Mouse (Mus musculus) gastrocnemius, adult 18-20 months (tissue): ENCODE measurements around the gene Elf5. TPM values are rescaled to one million over a fixed set of nuclear protein-coding genes. Genes with fewer than 3 reads are reported as not detected.

Experiments
- DNase-seq: peaks from one replicate; pipeline ENCODE4 v3.0.0; 2021; ENCODE audit warnings: low spot score
- total RNA-seq, 2 experiments: library from RNA; stranded (reverse); gene quantifications; 2 replicates each; pipeline ENCODE4 v1.2.3; 2021

Gene Elf5
- total RNA-seq, 2 experiments from 2014 or later, result 0.11 to 0.28 TPM

DNA sequence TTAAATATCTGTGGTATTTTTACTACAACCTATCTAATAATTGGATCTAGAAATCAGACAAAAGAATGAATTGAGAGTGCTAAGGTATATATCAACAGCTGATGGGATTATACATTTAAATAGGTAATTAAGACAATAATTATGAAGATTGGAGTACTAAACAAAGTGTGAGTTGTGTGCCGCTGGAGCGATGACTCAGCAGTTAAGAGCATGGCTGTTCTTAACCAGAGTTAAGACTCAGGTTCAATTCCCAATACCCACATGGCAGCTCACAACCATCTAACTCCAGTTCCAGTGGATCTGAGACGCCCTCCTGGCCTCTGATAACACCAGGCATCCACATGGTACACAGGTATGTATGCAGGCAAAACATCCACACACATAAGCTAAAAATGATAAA is 61.9 kb downstream of the Elf5 start:
- DNase-seq, result no peak

DNA sequence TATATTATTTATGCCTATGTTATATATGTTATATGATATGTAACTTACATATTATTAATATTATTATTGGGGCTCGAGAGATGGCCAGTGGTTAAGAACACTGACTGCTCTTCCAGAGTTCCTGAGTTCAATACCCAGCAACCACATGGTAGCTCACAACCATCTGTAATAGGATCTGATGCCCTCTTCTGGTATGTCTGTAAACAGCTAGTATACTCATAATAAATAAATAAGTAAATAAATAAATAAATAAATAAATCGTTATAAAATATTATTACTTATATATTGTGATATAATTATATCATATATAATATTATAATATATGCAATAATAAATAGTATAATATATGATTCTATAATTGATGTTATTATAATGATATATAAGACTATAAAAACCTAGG is 64.7 kb downstream of the Elf5 start:
- no peak for DNase-seq

DNA sequence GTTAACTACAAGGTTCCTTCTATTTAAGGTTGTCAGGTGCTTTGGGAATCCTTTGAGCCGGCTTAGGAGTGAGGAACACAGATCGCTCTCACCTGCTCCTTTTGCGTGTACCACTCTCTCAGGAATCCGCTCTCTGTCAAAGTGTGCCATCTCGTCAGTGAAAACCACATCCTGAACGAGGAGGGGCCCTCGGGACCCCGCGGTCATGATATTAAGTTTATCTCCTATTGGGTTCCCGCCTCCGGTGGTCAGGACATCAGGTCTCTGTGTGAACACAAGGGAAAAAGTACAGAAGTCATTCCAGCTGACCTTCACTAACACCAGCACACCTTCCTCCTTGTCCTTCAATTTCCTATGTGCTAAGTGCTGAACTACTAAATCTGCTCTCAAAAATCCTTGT is 65.2 kb downstream of the Elf5 start:
- DNase-seq, result no peak

- DNase-seq, result no peak
Observed at GRCm38 (mm10) chr2:103477456-103477855, 66.0 kb downstream of the Elf5 start.

DNA sequence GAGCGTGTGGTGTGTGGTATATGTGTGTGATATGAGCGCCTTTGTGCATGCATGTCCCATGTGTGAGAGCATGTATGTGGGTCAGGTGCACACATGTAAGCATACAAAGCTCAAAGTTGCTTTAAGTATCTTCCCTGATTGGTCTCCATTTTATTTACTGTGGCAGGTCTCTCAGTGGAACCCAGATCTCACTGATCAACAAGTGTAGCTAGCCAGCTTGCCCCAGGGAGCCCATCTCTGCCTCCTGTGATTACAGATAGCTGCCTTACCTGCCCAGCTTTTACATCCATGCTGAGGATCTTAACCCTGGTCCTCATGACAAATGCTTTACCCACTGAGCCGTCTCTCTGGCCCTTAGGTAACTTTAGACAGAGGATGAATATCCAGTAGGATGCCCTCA is 66.8 kb downstream of the Elf5 start:
- no peak for DNase-seq

DNA sequence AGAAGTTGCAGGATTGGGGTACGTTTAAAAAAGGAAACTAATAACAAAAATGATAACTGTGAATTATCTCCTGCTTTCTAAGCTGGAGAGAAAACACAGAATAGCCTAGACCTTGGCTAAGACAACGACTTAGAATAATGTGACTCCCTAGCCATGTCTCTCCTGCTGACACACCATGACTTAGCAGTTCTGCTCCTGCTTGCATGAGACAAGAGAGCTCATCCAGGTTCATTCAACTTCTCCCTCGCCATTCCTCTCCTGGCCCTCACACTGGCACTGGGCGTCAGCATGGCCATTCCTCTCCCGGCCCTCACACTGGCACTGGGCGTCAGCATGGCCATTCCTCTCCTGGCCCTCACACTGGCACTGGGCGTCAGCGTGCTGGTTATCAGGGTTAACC is 68.8 kb downstream of the Elf5 start:
- peak; percentile 23 for DNase-seq

- DNase-seq, result no peak
Observed at GRCm38 (mm10) chr2:103480871-103481270, 69.4 kb downstream of the Elf5 start.

DNA sequence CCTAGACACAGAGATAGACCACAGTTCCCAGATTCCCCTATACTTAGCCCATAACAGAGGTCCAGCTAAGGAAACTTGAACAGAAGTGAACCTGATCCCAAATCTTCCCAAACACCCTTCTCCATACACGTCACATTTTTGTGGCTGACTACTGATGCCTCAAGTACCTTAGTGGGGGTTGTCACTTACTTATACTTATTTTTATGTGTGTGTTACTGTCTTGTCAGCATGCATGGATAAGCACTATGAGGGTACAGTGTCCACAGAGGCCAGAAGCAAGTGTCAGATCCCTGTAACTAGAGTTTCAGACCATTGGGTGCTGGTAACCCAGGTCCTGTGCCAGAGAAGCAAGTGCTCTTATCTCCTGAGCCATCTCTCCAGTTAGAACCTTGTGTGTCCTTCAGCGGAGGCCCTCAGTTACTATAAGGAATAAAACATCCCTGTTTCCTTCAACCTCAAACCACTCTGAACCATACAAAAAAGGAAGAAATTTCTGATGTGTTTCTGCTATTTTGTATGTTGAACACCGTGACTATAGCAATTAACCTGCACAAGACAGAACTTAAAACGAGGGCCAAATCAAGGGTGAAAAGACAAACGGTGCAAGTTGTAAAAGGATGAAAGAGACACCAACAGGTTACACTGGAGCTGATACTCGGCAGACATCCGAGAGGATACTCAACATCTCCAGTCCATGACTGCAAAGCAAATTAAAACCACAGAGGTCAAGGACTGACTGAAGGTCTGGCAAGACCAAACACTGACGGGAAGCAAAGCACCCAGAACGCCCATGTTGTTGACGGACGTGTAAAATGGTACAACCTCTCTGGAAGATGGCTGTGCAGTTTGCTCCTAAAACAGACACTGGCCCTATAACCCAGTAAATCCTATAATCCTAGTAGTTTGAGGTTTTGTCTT is 70.1 kb downstream of the Elf5 start:
- no peak for DNase-seq

DNA sequence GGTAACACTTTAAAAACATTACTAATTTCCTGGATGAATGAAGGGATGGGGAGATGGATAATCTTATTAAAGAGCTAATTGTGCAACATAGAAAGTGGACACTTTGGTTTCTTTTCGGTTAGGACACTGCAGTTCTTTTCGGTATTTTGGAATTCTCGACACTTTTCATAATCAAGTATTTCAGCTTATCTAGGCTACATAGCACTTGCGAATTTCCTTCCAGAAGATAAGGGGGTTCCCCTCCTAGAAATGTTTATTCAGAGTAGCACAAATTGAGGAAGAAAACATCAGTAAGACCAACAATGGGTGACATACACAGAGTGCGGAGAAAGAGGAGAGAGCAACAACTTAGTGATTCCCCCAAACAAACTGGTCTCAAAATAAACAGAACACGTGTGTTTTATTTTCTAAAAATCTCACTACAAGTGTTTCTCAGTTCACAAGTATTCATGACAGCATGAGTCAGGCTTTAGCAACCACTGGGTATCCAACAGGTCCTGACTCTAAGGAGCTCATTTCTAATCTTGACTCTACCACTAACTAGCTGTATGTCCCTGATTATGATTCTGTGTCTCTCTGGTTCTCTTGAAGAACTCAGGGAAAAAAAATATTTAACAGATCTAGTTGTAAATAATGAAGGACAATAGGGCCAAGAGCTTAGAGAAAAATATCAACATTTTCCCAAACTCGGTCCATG is 71.9 kb downstream of the Elf5 start:
- no peak for DNase-seq

- no peak for DNase-seq
Observed at GRCm38 (mm10) chr2:103483986-103484520, 72.6 kb downstream of the Elf5 start.

DNA sequence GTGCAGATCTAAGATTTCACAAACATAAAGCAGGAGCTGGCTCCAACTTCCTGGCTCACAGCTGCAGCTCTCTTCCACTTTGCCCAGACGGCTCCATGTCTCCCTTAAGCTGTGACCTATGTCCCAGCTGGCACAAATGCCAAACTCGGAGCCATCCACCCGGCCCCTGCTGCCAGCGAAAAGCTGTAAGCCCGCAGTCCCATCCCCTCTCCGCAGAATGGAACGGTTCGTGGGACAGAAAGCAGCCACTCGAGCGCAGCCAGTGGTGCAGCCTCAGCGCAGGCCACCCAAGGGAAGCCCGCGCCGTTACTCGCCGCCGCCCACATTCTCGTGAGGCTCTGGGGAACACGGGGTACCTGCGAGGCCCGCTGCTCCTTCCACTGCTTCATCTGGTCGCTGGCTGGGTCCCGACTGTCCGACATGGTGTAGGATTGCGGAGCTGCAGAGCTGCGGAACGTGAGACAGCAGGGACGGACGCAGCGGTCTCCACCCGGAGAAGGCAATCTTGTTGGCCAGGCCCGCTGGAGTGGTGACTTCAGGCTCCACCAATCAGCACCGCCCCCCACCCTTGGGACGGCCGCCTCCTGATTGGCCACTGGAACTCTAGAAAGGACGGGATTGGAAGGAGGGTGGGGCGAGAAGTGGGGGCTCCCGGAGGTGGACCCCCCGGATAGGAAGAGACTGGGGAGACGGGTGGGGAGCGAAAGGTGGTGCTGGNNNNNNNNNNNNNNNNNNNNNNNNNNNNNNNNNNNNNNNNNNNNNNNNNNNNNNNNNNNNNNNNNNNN is 73.3 kb downstream of the Elf5 start, which contains the start of gene Cat:
Gene Cat (minus strand): TSS at position 544 of the 785 bp plus-strand sequence.
- DNase-seq, result peak; percentile 98

GRCm38 (mm10) chr2:103492526-103492925 is 81.0 kb downstream of the Elf5 start:
- no peak for DNase-seq

- DNase-seq, result no peak
Observed at GRCm38 (mm10) chr2:103493827-103494226, 82.3 kb downstream of the Elf5 start.

- no peak for DNase-seq
Observed at GRCm38 (mm10) chr2:103495633-103496418, 84.3 kb downstream of the Elf5 start.

Other genes with a start within 250 kb of the Elf5 start
- under 1 TPM in 1 of 2 experiments, not detected in 1; 0.23 TPM for gene Ehf, start 108.4 kb upstream of the Elf5 start, total RNA-seq
- gene Cat, start 73.5 kb downstream of the Elf5 start, total RNA-seq, result 100 to 1,000 TPM; 114 to 125 TPM
- gene Abtb2, start 154.6 kb downstream of the Elf5 start, total RNA-seq, result 10 to 100 TPM in 1 of 2 experiments, 1 to 10 TPM in 1; 6.9 to 11.3 TPM